Mouse (Mus musculus) small intestine, adult 10 weeks (tissue): Measurements from ENCODE around the gene Slc35d1. TPM values are rescaled to one million over a fixed set of nuclear protein-coding genes. Genes with fewer than 3 reads are reported as not detected.

Experiments
- polyA plus RNA-seq: library from polyadenylated mRNA; stranded (reverse); fragments of 350-450 nt; fragmentation: Illumina TruSeq; extraction: RNeasy Lipid Tissue Mini Kit (QIAGEN cat#74804); gene quantifications from one replicate; pipeline ENCODE4 v1.2.3, GENCODE M21; 2014; ENCODE audit warnings: low replicate concordance

Gene Slc35d1
- polyA plus RNA-seq, result 36.9 TPM

GRCm38 (mm10) chr4:103214925-103215820, at the start of gene Slc35d1:
Slc35d1 (minus strand) TSS chr4:103215164.

Other genes with a start within 250 kb of the Slc35d1 start
- not detected for gene Tctex1d1, start 236.6 kb downstream of the Slc35d1 start, polyA plus RNA-seq
- not detected for gene Insl5, start 188.3 kb downstream of the Slc35d1 start, polyA plus RNA-seq
- gene Mier1, start 100.8 kb downstream of the Slc35d1 start, polyA plus RNA-seq, result 130 TPM
- gene Wdr78, start 100.6 kb downstream of the Slc35d1 start, polyA plus RNA-seq, result 1.4 TPM
- gene 4921539E11Rik, start 75.7 kb upstream of the Slc35d1 start, polyA plus RNA-seq, result 1.4 TPM
- gene Oma1, start 98.6 kb upstream of the Slc35d1 start, polyA plus RNA-seq, result 11.2 TPM